Mouse (Mus musculus): ENCODE measurements around the gene Tgfb3. TPM values are rescaled to one million over a fixed set of nuclear protein-coding genes. Genes with fewer than 3 reads are reported as not detected.
A peak's percentile ranks its signal among the peaks of the same experiment; 100 is the strongest.

Tgfb3 gene
- polyA plus RNA-seq (2012; rRNA removed) = 37.0 and 45.1 TPM in 2 replicates

DNA sequence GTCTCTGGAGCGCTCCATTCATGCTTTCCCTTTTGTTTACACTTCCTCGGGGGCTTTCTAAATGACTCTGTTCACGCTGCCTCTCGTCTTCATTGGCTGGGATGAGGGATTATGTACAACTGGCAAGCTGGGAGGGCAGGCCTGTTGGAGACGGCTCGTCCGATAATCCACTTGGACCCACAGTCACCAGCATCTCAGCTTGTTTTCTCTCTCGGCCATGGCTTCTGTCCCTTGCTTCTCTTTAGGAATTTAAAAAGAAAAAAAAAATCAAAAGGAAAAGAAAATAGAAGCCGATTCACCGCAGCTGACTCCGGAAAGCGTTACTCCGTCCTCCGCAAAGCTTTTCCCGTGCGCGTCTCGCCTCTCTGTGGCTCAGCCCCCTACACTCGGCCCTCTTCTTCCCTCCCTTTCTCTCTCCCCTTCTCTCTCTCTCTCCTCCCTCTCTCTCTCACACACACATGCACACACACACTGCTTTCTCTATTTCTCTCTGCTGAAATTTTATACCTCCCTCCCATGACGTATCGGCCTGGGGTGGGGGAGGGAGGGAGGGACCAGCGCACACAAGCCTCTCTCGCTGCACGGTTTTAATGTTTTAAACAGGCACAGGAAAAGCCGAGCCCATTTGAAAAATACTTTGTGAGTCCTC is at the start of gene Tgfb3:
TSS of gene Tgfb3 (minus strand) at position 489 of the 649 bp plus-strand sequence.
- no peak for DNase-seq (ENCODE audit: low spot score)

DNA sequence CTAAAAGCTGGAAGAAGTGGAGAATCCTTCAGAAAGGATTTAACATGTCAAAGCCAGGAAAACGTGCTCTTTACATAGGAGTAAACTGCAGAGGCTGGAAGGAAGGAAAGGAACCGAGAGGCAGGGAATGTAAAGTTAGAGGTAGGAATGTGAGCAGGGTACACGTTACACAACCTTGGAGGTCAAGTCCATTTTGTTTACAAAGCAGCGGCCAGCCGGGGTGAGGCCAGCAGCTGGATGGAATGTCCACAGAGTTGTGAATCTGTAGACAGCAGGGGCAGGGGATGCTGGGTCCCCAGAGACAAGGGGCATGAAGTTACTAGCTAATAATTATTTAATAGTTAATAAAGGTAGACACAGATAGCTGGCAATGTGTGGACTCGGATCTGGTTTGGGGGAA is 49.3 kb upstream of the Tgfb3 start:
- DNase-seq (ENCODE audit: low spot score) = no peak

DNA sequence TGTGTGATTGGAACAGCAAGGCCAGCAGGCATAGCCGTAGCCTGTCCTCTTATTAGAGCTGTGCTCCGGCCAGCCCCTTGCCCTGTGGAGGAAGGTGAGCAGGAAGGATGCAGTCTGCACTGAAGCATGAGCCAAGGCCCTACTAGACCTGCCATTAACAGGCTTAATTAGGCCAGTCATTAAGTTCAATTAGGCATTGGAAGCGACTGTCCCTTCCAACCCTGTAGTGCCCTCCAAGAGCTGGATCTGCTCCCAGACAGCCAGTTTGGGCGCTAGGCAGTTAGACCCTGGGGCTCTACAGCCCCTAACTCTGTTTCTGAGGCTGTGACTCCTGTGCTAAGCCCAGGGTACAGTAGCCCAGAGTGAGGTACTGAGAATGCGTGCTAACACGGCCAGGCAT is 45.2 kb upstream of the Tgfb3 start:
- no peak for DNase-seq (ENCODE audit: low spot score)

- no peak for DNase-seq (ENCODE audit: low spot score)
Observed at GRCm38 (mm10) chr12:86116295-86116835, 37.5 kb upstream of the Tgfb3 start.

DNA sequence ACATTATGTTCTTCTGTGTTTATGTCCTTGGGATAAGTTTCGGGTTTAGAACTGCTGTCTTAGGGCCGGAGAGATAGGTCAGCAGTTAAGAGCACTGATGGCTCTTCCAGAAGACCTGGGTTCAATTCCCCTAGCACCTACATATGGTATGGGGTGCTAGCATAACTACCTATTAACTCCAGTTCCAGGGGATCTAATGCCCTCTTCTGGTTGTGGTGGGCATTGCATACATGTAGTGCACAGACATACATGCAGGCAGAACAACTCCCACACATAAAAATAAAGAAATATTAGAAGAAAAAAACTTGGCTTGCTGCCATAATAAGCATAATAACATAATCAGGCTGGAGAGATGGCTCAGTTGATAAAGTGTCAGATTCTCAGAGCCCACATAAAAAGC is 31.8 kb upstream of the Tgfb3 start:
- DNase-seq (ENCODE audit: low spot score) = no peak

DNA sequence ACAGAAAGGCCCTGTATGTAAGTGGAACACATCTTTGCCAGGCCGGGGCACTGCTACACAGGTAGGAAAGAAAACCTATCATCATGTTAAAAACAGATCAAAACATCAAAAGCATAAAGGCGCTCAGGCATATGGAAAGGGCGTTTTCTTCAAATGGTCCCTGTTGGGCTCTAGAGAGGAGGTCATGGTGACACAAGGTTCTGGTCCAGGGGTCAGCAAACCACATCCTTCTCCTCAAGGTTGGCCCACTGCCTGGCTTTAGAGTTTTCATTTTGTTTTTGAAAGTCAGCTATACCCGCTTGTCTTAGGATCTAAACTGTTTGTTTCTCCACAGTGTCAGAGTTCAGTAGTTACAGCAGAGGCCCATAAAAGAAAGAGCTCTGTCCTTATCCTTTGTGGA is 30.7 kb upstream of the Tgfb3 start:
- DNase-seq (ENCODE audit: low spot score) = no peak

DNA sequence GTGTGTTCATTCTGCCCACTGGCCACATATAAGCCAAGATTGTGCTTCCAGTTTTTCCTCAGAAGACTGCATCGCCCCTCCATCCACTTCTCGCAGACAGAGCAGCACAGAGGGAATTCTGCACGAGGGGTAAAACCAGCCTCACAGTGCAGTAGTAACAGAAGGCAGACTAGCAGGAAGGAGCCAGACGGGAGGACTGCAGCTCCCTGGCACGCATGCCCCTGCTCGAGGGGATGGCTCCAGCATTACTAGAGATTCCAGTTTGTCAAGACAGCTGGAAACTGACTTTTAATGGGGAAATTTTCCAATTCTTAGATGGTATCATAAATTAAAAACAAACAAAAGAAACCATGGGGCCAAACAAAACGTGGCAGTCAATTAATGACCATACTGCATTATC is 28.8 kb upstream of the Tgfb3 start:
- DNase-seq (ENCODE audit: low spot score) = no peak

DNA sequence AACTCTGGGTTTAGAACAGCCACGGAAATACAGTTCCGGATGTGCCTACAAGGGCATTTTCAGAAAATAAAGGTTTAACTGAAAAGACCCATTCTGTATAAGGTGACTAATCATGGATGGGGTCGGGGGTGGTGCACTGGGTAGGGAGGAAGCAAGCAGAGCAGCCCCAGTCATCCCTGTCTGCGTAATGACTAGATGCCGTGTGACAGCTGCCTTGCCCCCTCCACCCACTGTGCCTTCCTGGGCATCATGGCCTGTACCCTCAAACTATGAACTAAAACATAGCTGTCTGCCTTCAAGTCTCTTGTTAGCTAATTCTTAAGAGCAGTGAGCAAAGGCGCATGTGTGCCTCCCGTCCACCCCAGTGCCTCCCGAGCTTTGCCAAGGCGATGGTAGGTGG is 27.2 kb upstream of the Tgfb3 start:
- no peak for DNase-seq (ENCODE audit: low spot score)

DNA sequence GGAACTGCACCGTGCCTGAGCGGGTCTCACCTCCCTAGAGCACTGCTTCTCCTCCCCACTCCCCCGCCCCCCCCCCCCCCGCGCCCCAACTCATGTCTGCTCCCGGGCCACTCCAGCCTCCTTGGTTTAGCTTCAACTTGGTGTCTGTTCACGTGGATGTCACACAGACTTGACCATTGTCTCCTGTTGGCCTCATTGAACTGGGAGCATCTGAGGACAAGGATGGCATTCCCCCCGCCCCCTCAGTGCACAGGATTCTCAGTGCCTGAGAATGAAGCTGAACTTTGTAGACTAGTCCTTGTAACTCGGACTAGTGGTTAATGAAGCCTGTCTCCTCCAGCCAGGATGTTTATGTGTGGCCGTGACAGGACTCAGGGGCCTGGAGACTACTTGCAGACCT is 26.7 kb upstream of the Tgfb3 start:
- no peak for DNase-seq (ENCODE audit: low spot score)

DNA sequence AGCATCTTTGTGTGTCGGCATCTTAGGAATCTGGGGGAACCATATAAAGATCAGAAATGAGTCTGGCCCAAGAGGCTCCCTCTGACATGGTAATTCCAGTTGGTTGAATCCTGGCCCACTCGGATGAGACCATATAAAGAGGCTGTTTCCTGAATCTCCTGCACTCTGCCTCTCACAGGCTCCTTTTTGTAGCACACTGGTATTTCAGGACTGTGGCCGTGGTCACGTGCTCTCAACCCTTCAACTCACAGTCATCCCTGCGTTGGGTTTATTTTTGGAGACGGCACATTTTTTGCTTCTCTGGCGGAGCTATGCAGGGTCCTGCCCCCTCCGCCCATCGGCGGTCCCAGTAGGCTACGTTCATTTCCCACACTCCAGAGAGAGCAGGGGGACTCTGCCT is 25.5 kb upstream of the Tgfb3 start:
- DNase-seq (ENCODE audit: low spot score) = no peak

- DNase-seq (ENCODE audit: low spot score) = no peak
Observed at GRCm38 (mm10) chr12:86103852-86104251, 25.0 kb upstream of the Tgfb3 start.

- no peak for DNase-seq (ENCODE audit: low spot score)
Observed at GRCm38 (mm10) chr12:86103391-86103790, 24.6 kb upstream of the Tgfb3 start.

DNA sequence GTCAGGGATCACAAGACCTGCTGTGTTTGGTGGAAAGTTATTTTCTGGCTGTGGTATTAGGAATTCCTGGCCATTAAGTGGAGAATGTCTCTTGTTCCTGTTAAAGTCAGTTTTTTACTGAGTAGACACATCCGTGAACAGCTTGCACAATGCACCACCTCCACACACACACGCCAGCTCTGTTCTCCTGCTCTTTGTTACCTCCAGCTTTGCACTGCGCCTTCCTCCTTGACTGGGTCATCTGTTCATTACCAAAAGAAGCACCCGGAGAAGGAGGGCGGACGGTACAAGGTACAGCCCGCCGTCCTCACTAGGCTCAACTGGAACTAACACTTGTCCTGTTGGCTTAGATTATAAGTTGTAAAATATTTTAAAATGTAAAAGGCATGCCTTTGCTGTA is 23.8 kb upstream of the Tgfb3 start:
- DNase-seq (ENCODE audit: low spot score) = no peak

GRCm38 (mm10) chr12:86100711-86101110 is 21.9 kb upstream of the Tgfb3 start:
- DNase-seq (ENCODE audit: low spot score) = no peak

GRCm38 (mm10) chr12:86097781-86098180 is 18.9 kb upstream of the Tgfb3 start:
- no peak for DNase-seq (ENCODE audit: low spot score)

GRCm38 (mm10) chr12:86095806-86096205 is 17.0 kb upstream of the Tgfb3 start:
- DNase-seq (ENCODE audit: low spot score) = no peak

DNA sequence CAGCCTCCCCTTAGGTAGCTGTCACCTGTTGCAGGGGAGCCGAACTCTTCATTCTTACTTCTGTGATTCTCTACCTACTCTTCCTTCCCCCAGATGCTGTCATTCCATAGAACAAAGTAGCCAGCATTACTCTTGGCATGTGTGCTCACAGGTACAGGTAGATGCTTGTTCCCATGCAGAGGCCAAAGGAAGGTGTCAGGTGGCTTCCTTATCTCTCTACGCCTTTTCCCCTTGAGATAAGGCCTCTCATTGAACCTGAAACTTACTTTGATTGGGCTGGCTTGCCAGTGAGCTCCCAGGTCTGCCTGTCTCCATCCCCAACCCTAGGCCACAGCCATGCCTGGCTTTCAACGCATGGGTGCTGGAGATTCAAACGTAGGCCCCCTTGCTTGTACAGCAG is 15.2 kb upstream of the Tgfb3 start:
- DNase-seq (ENCODE audit: low spot score) = no peak

DNA sequence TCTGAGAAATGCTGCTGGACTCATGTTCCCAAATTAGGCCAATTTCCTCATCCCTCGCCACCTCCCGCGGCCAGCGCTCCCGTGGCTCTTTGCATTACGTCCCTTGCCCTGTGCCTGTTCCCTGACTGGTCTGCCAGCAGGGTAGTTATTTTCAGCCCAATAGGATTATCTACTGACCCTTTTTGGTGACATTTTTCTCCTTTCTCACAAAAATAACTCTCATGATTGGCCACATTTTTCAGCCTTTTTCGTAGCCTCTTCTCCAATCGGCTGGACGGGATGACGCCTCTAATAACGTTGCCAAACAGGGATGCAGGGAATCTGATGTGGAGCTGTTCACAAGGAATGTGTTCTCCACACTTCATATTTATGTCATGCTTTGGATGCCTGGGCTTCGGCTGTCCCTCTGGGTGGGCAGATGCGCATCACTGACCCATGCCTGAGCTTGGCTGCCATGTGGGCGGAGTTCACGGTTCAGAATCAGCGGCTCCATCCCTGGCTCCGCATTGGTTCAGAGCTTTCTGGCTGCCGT is 12.8 kb upstream of the Tgfb3 start:
- no peak for DNase-seq (ENCODE audit: low spot score)

DNA sequence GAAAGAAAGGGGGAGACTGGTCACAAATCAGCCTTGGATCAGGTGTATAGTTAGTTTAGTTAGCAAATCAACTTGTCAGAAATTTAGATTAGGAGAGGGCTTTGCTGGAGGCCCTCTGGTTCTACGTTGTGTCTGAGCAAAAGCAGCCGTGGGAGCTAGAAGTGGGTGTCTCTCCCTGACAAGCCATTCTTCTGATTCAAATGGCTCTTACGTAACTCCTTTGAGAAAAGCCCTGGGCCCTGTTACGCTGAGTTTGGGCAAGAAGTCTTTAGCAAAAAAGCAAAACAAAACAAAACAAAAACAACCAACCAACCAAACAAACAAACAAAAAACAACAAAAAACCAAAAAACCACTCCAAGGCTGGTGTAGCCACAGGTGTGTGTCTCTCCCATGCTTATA is 11.9 kb upstream of the Tgfb3 start:
- no peak for DNase-seq (ENCODE audit: low spot score)

DNA sequence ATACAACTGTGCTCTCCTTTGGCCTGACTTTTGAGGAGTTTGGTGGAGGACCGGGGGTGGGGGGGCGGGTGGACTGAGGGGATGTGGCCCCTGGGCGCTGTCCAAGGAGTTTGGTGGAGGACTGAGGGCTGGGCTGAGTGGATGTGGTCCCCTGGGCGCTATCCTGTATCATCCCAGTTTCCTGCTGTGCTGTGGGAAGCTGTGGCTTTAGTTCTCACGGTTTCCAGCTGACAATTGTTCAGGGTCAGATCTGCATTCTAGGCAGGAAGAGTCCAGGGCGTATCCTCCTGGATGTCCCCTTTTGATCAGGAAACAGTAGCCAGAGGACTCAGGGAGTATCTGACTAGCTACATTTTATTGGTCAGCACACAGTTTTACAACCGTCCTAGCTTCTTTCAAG is 9.2 kb upstream of the Tgfb3 start:
- no peak for DNase-seq (ENCODE audit: low spot score)

- DNase-seq (ENCODE audit: low spot score) = no peak
Observed at GRCm38 (mm10) chr12:86086550-86086949, 7.7 kb upstream of the Tgfb3 start.

- no peak for DNase-seq (ENCODE audit: low spot score)
Observed at GRCm38 (mm10) chr12:86085873-86086272, 7.0 kb upstream of the Tgfb3 start.

- DNase-seq (ENCODE audit: low spot score) = peak; percentile 66
Observed at GRCm38 (mm10) chr12:86082481-86083012, 3.7 kb upstream of the Tgfb3 start, which contains the start of gene Ift43. TSS of gene Ift43 (plus strand) at chr12:86082541.
